Mouse (Mus musculus): ENCODE results near the gene Nbdy. TPM values are rescaled to one million over a fixed set of nuclear protein-coding genes. Genes with fewer than 3 reads are reported as not detected.

Nbdy gene
- 10 to 100 TPM; 29.4 to 29.8 TPM for total RNA-seq (2023)

GRCm38 (mm10) chrX:153723110-153723916 is at the start of gene Nbdy:
Gene Nbdy, plus strand, starts transcription at chrX:153723590.

GRCm38 (mm10) chrX:153695782-153696395 is 27.5 kb upstream of the Nbdy start, which contains the start of gene Kctd12b:
Gene Kctd12b, minus strand, starts transcription at chrX:153696391.

Other genes starting within 250 kb of the Nbdy start
- 10 to 100 TPM; 39.8 to 41.0 TPM for gene Ubqln2, start 225.4 kb upstream of the Nbdy start, total RNA-seq (2023)
- gene Cypt3, start 165.0 kb upstream of the Nbdy start, total RNA-seq (2023), result not detected
- 10 to 100 TPM; 14.0 to 16.0 TPM for gene Kctd12b, start 27.2 kb upstream of the Nbdy start, total RNA-seq (2023)
- not detected for gene Spin2c, start 108.6 kb downstream of the Nbdy start, total RNA-seq (2023)